Mouse (Mus musculus) embryonic facial prominence, embryonic 11.5 days (tissue): Measurements from ENCODE around the gene Supt6. TPM values are rescaled to one million over a fixed set of nuclear protein-coding genes. Genes with fewer than 3 reads are reported as not detected.

Experiments
- ATAC-seq: fragments of 200-750 bp; cut with Nextera tagmentation; replicated peaks from 2 replicates; pipeline ENCODE4 v1.8.0; 2017; ENCODE audit warnings: low read depth; ENCODE audit not compliant: insufficient number of reproducible peaks, low FRiP score, low TSS enrichment
- DNase-seq: peaks from one replicate; pipeline ENCODE4 v3.0.0-alpha.2; 2015; ENCODE audit warnings: low spot score
- H3K27ac ChIP-seq: fragments of 300-500 bp; sonication (generic); replicated peaks from 2 replicates; pipeline ENCODE4 v1.5.1; 2014; ENCODE audit warnings: mild to moderate bottlenecking, low read depth, low read length, control low read depth
- H3K27me3 ChIP-seq: fragments of 300-500 bp; sonication (generic); 2 replicates; pipeline ENCODE4 v1.6.1; 2014; ENCODE audit warnings: mild to moderate bottlenecking, low read length, moderate library complexity, mixed read lengths; ENCODE audit not compliant: control insufficient read depth, insufficient read depth
- H3K36me3 ChIP-seq: fragments of 300-500 bp; sonication (generic); replicated peaks from 2 replicates; pipeline ENCODE4 v1.6.1; 2014; ENCODE audit warnings: low read depth, mild to moderate bottlenecking, low read length, moderate library complexity, mixed read lengths; ENCODE audit not compliant: control insufficient read depth, insufficient read depth
- H3K4me1 ChIP-seq: fragments of 300-500 bp; sonication (generic); 2 replicates; pipeline ENCODE4 v1.6.1; 2014; ENCODE audit warnings: low read length, mixed read lengths; ENCODE audit not compliant: control insufficient read depth, insufficient read depth
- H3K4me2 ChIP-seq: fragments of 300-500 bp; sonication (generic); 2 replicates; pipeline ENCODE4 v1.6.1; 2014; ENCODE audit warnings: low read depth, mild to moderate bottlenecking, control low read depth, low read length, moderate library complexity
- H3K4me3 ChIP-seq: fragments of 300-500 bp; sonication (generic); 2 replicates; pipeline ENCODE4 v1.5.1; 2014; ENCODE audit warnings: low read depth, low read length, control low read depth
- H3K9ac ChIP-seq: fragments of 300-500 bp; sonication (generic); replicated peaks from 2 replicates; pipeline ENCODE4 v1.6.1; 2014; ENCODE audit warnings: mild to moderate bottlenecking, control low read depth, low read length
- H3K9me3 ChIP-seq: fragments of 300-500 bp; sonication (generic); replicated peaks from 2 replicates; pipeline ENCODE4 v1.6.1; 2016; ENCODE audit warnings: mild to moderate bottlenecking, low read length, inconsistent platforms, mixed read lengths; ENCODE audit not compliant: control insufficient read depth
- WGBS: fragments of 180-500 bp; shearing (Covaris S2); extraction: QIAGEN DNeasy Blood & Tissue Kit; methylation state at CpG from one replicate; pipeline ENCODE4 v1.1.7; 2014; 5-methylcytosine and 5-hydroxymethylcytosine counted together
- polyA plus RNA-seq: library from polyadenylated mRNA; unstranded; fragments of >200 nt; fragmentation: Nextera tagmentation; extraction: Ambion mirVana; gene quantifications from 2 replicates; pipeline ENCODE4 v1.2.1, GENCODE M21; 2014

The Supt6 gene
- polyA plus RNA-seq, 1 experiment from 2014 or later = 24.9 TPM

DNA sequence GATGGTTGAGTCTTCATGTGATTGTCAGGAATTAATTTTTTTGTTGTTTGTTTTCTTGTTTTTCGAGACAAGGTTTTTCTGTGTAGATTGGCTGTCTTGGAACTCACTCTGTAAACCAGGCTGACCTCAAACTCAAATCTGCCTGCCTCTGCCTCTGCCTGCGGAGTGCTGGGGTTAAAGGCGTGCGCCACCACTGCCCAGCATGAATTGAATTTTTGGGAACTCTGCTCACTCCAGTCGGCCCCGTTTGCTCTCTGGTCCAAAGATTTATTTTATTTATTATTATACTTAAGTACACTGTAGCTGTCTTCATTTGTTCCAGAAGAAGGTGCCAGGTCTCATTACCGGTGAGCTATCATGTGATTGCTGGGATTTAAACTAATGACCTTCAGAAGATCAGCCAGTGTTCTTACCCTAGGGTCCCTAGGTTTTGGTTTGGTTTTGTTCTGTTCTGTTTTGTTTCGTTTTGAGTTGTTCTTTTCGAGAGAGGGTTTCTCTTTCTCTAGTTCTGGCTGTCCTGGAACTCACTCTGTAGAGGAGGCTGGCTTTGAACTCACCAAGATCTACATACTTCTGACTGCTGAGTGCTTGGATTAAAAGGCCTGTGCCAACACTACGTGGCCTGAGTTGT, 61.8 kb downstream of the Supt6 start:
- Histone ChIP-seq H3K4me3 (peak overlapping the region; percentile 1; the same call in 1 of the 2 replicates), H3K4me1 (peaks cover 7% of the 10 kb centered on the region; the same call in 1 of the 2 replicates), H3K27ac (no peak overlapping the region), H3K9ac (no peak overlapping the region), H3K4me2 (peak overlapping the region; percentile 30), H3K36me3 (peaks cover 16% of the 10 kb centered on the region), H3K9me3 (no peaks in the 10 kb centered on the region), H3K27me3 (no peaks in the 10 kb centered on the region)
- DNase-seq = no peak
- WGBS = 49% methylated on average over 10 of the region's 10 CpGs
- ATAC-seq = no peak

DNA sequence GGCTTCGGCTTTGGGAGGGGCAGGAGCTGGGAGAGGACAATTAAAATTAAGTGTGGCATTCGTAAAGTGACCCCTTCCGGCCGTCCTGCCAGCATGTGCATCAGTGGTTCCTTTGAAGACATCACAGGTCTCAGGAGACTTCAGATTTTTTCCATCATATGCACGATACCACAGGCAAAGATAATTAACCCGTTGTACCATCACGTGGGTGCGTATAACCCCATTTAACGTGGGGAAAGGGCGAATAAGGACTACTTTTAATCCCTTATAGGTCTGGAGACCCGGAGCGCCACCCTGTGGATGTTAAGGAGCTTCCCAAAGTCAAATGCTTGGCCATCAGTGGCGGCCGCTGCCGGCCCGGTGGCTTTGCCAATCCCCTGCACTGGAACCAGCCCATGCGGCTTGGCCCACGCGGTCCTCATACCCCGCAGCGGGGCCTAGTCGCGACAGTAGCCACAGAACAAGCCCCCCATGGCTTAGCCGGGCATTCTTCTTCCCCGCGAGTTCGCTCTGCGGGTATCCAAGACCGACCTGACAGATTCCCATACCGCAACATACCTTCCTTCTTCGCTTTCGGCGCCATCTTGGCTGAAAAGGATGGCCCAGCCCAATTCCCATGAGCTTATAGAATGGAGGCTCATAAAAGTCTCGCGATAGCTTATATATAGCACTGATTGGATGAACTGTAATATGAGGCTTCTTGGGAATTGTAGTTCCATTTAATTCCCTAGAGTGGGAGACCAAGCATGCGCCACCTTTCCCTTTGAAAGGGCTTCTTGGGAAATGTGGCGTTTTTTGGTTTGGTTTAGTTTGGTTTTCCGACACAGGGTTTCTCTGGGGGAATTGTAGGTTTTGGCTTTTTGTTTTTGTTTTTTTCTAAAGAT, 62.6 kb downstream of the Supt6 start, which contains the start of gene Rpl23a:
Gene Rpl23a, minus strand, starts transcription at position 624 of the 884 bp plus-strand sequence.
- H3K27me3 ChIP-seq = no peaks in the 10 kb centered on the region
- H3K4me3 ChIP-seq = peak within 1 kb of the TSS; percentile 90
- DNase-seq = peak; percentile 97
- peak within 1 kb of the TSS; percentile 95 for H3K9ac ChIP-seq
- under 1% methylated on average over 38 of the region's 38 CpGs for WGBS
- peaks cover 16% of the 10 kb centered on the region for H3K36me3 ChIP-seq
- ATAC-seq = peak; percentile 81
- peaks cover 7% of the 10 kb centered on the region; the same call in 1 of the 2 replicates for H3K4me1 ChIP-seq
- peak within 1 kb of the TSS; percentile 61 for H3K4me2 ChIP-seq
- no peaks in the 10 kb centered on the region for H3K9me3 ChIP-seq
- peak within 1 kb of the TSS; percentile 74 for H3K27ac ChIP-seq

DNA sequence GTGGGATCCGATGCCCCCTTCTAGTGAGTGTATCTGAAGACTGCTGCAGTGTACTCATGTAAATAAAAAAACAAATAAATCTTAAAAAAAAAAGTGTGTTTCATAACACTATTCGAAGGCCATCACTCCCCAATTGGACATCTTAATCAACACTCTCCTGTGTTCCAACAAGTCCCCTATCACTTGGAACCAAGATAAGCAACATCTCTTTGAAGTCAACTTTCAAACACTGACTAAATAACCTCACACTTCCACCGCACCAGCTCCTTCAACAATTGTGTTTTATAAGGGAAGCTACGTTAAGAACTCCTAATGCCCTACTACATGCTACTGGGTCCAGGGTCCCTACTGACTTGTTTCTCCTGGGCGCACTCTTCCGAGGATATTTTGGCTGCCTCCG, 63.3 kb downstream of the Supt6 start:
- H3K9me3 ChIP-seq = no peaks in the 10 kb centered on the region
- DNase-seq = no peak
- H3K4me1 ChIP-seq = peaks cover 7% of the 10 kb centered on the region; the same call in 1 of the 2 replicates
- H3K27ac ChIP-seq = no peak overlapping the region
- no peak for ATAC-seq
- H3K4me3 ChIP-seq = peak overlapping the region; percentile 90
- H3K36me3 ChIP-seq = peaks cover 16% of the 10 kb centered on the region
- H3K27me3 ChIP-seq = no peaks in the 10 kb centered on the region
- peak overlapping the region; percentile 95 for H3K9ac ChIP-seq
- peak overlapping the region; percentile 61 for H3K4me2 ChIP-seq
- 12% methylated on average over 7 of the region's 7 CpGs for WGBS

DNA sequence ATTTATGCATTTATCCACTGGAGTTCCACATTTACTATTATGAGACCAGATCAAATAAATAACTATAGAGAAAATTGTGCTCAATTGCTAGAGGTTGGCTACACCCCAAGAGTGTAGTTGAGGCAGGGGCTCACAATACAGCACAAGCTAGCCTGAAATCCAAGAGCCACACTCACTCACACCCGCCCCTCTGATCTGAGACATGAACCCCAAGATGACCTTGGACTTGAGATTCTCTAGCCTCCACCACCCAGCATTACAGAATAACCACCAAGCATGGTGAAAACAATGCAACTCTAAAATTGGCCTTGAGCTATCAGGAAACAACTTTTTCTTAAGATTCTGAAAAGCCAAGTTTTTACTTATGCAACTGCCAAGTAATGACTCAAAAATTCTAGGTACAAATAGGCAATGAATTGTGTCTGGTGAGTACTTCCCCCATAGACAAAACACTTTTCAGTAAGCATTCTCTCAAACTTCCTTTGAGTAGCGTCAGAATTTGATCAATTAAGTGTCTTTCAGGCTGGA, 63.9 kb downstream of the Supt6 start:
- Histone ChIP-seq H3K4me1 (peaks cover 7% of the 10 kb centered on the region; the same call in 1 of the 2 replicates), H3K27ac (no peak overlapping the region), H3K4me3 (peak overlapping the region; percentile 90), H3K36me3 (peaks cover 16% of the 10 kb centered on the region), H3K27me3 (no peaks in the 10 kb centered on the region), H3K4me2 (peak overlapping the region; percentile 61), H3K9ac (peak overlapping the region; percentile 95), H3K9me3 (no peaks in the 10 kb centered on the region)
- no peak for DNase-seq
- WGBS = 45% methylated on average over 2 of the region's 2 CpGs
- no peak for ATAC-seq

DNA sequence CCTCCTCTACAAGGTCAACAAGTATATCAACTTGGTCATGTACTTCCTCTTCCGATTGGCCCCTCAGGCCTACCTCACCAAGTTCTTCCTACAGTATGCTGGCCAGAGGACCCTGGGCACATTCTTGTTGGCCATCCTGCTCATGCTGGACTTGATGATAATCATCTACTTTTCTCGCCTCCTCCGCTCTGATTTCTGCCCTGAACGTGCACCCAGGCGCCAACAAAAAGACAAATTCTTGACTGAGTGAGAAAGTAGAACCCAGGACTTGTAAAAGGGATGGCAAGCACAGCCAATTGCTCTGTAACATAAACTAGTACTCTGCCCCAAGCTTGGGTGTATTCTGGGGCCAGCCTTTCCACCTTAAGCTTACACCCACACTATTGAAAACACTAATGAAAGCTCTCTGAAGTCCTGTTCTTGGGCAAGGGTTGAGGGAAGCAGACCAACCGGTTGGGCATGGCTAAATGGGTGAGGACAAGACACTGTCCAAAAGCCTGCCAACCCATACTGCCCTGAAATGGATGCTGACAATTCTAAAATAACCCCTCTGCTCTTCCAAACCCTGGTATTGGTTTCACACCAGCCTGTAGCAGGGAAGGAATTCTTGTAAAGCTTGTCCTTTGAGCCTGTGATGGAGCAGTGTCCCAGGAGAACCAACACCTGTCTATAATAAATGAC, 65.6 kb downstream of the Supt6 start:
- Histone ChIP-seq H3K4me1 (peaks cover 7% of the 10 kb centered on the region; the same call in 1 of the 2 replicates), H3K9ac (no peak overlapping the region; the same call in none of the 2 replicates), H3K27me3 (no peaks in the 10 kb centered on the region), H3K4me2 (peak overlapping the region; percentile 13; the same call in 1 of the 2 replicates), H3K9me3 (no peaks in the 10 kb centered on the region), H3K27ac (peak overlapping the region; percentile 28; the same call in 1 of the 2 replicates), H3K4me3 (peak overlapping the region; percentile 6), H3K36me3 (peaks cover 16% of the 10 kb centered on the region)
- ATAC-seq (no peak), DNase-seq (no peak)
- WGBS = 77% methylated on average over 6 of the region's 6 CpGs

DNA sequence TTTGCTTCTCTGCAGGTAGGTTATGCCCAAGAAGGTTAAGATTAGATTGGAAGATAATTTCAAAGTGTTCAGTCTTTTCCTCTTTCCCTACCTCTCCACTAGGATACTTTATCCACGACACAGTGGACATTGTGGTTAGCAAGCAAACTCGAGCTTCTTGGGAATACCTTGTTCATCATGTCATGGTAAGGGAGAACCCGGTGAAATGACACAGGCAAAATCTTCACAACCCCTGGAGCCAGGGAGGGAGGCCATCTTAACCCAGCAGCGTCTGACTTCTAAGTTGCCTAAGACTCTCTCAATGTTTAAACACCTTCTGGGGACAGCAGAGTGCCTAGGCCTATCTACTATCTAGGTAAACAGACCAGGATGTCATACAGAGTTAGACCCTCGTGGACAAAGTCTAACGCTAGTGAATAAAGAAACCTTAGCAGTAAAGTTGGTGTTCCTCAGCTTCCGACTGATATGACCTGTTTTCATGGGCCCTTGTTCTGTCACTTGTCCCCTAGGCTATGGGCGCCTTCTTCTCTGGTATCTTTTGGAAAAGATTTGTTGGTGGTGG, 66.3 kb downstream of the Supt6 start:
- WGBS = 30% methylated on average over 8 of the region's 8 CpGs
- no peak overlapping the region for H3K27ac ChIP-seq

DNA sequence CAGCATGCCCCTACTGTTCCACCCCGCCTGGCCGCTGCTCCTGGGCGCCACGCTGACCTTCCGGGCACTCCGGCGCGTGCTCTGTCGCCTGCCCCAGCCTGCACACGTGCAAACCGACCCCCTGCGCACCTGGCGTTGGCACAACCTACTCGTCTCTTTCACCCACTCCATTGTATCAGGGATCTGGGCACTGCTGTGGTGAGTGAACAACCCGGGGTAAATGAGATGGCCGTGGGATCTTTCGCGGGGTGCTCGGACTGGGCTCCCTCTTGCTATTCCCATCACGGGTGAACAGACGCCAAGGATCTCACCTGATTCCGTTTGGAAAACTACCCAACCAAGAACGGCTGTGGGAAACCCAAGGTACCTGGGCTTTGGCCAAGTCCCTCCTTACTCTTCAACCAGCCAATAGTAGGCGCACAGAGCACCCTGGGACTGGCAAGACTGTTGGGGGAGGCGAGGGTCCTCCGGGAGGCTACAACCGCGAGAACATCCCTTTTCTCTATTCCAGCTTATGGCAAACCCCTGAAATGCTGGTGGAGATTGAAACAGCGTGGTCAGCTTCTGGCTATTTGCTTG, 66.8 kb downstream of the Supt6 start:
- WGBS = 1% methylated on average over 29 of the region's 29 CpGs
- ATAC-seq (0 out of 2 replicates have a peak, but pooled peaks have one; percentile 4), DNase-seq (peak; percentile 71)
- H3K4me2 ChIP-seq = peak overlapping the region; percentile 84
- no peaks in the 10 kb centered on the region for H3K9me3 ChIP-seq
- peak overlapping the region; percentile 48 for H3K4me3 ChIP-seq
- H3K27ac ChIP-seq = peak overlapping the region; percentile 88
- H3K9ac ChIP-seq = peak overlapping the region; percentile 73
- H3K27me3 ChIP-seq = no peaks in the 10 kb centered on the region
- H3K4me1 ChIP-seq = peaks cover 7% of the 10 kb centered on the region; the same call in 1 of the 2 replicates
- peaks cover 16% of the 10 kb centered on the region for H3K36me3 ChIP-seq

More for the DNA sequence above, 66.3 kb downstream of the Supt6 start:
- Histone ChIP-seq H3K4me2 (peak overlapping the region; percentile 84), H3K4me1 (peaks cover 7% of the 10 kb centered on the region; the same call in 1 of the 2 replicates), H3K27me3 (no peaks in the 10 kb centered on the region), H3K4me3 (peak overlapping the region; percentile 48), H3K9me3 (no peaks in the 10 kb centered on the region), H3K9ac (peak overlapping the region; percentile 73), H3K36me3 (peaks cover 16% of the 10 kb centered on the region)
- no peak for DNase-seq
- no peak for ATAC-seq
